ENCODE assay signal across 15 mouse cellular contexts in the genomic region with DNA sequence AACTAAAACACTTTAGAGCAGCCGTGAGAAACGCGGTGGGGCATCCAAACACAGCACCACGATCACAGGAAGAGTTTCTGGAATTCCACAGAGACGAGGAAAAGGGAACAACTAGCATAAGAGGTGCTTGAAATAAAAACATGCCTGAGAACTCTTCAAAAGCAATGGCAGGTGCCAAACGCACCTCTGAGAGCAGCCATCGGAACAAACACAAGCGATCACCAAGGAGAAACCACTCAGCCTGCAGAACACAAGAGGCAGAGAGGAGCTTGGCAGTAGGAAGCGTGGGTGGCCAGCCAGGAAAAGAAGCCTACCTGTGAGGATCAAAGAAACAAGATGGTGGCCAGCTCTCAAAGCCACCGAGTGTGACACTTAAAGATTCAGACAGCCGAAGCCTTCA.
"Had no signal": no experiment of that assay in that cellular context is flagged by ENCODE, and none has a peak within 500 bp of the region (broad histone marks: within the 10 kb centered on the region; RNA-seq: fewer than 3 reads in every experiment).

No protein-coding gene starts in this region.

- H3K4me1 ChIP-seq: kidney, embryonic 15.5 days; liver, embryonic 12.5 days; liver, embryonic 15.5 days; lung, embryonic 15.5 days; stomach, embryonic 15.5 days had no signal

- ATAC-seq: intestine, postnatal 0 days; liver, embryonic 12.5 days had no signal

- H3K9ac ChIP-seq: kidney, embryonic 15.5 days; limb, embryonic 13.5 days; liver, embryonic 12.5 days; liver, embryonic 15.5 days; lung, embryonic 15.5 days; stomach, embryonic 15.5 days had no signal

- H3K4me3 ChIP-seq: kidney, embryonic 15.5 days; limb, embryonic 10.5 days; limb, embryonic 13.5 days; liver, embryonic 12.5 days; liver, embryonic 15.5 days; lung, embryonic 15.5 days; stomach, embryonic 15.5 days had no signal

- H3K36me3 ChIP-seq: kidney, embryonic 15.5 days; limb, embryonic 10.5 days; limb, embryonic 13.5 days; liver, embryonic 12.5 days; liver, embryonic 15.5 days; lung, embryonic 15.5 days; stomach, embryonic 15.5 days had no signal

- H3K4me2 ChIP-seq: kidney, embryonic 15.5 days; limb, embryonic 13.5 days; liver, embryonic 12.5 days; liver, embryonic 15.5 days; lung, embryonic 15.5 days; midbrain, embryonic 11.5 days; stomach, embryonic 15.5 days had no signal

- H3K27ac ChIP-seq: kidney, embryonic 15.5 days; limb, embryonic 10.5 days; limb, embryonic 13.5 days; liver, embryonic 12.5 days; liver, embryonic 15.5 days; lung, embryonic 15.5 days; stomach, embryonic 15.5 days had no signal

- H3K9me3 ChIP-seq: kidney, embryonic 15.5 days; limb, embryonic 10.5 days; limb, embryonic 13.5 days; liver, embryonic 15.5 days; lung, embryonic 15.5 days; stomach, embryonic 15.5 days had no signal

- DNase-seq: kidney, adult 8-10 months; kidney, postnatal 14 days; kidney, postnatal 4 days; liver; midbrain, embryonic 14.5 days; thymus, postnatal 25 days had no signal

- H3K27me3 ChIP-seq: limb, embryonic 13.5 days; liver, embryonic 12.5 days; liver, embryonic 15.5 days; lung, embryonic 15.5 days; stomach, embryonic 15.5 days had no signal
